31 mouse cellular contexts compared by ENCODE assay signal in the genomic region with DNA sequence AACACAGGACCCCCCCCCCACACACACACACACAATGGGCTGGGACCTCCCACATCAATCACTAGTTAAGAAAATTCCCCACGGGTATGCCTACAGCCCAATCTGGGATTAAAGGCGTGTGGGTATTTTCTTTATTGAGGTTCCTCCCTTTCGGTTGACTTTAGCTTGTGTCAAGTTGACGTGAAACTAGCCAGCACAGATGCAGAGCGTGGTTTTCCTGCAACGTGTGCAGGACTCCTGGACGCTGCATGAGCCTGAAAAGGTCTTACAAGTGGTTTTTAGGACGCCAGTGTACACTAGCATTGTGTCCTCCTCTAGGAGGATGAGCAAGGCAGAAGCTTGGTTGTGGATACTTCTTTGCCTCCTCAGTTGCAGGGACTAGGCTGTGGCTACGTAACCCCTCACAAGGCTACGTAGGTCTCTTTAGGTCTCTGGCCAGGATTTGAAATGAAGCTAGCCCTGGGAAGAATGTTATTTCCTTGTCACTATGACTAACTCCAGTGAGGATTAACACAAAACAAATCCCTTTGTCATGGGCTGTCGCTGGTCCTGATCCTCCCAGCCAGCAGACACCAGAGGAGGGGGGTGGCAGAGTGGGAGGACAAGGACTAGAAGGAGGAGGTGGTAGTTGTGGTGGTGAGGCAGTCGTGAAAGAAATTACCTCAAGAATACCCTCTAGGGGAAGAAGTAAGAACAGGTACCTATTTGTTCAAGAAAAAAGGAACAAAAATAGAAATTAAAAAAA. TPM values are rescaled to one million over a fixed set of nuclear protein-coding genes. Genes with fewer than 3 reads are reported as not detected.
DNase-seq lines count a peak whose midpoint lies in the region; ATAC-seq lines count a peak whose summit lies in the region.
"Had no signal": no experiment of that assay in that cellular context is flagged by ENCODE, and none has a peak within 500 bp of the region (broad histone marks: within the 10 kb centered on the region; RNA-seq: fewer than 3 reads in every experiment).

No protein-coding gene starts in this region.

- peak; percentile 74 for DNase-seq in heart, adult 11 months
- no peak for DNase-seq in heart, postnatal 4 days
- DNase-seq in ES-CJ7 (ENCODE audit: low read depth, low spot score) = peak; percentile 32
- DNase-seq in retina, postnatal 7 days (ENCODE audit: low read depth, low spot score) = peak; percentile 51
- no peak for DNase-seq in left cerebral cortex, postnatal 14 days (ENCODE audit: low spot score in 2 of 2)
- DNase-seq: adrenal gland, postnatal 10 days; cerebellum, adult 11 months; cerebellum, adult 9-10 months; cerebellum, postnatal 36 days; gastrocnemius, postnatal 25 days; heart, adult 18-20 months; heart, postnatal 10 days; kidney, adult 2 months; kidney, postnatal 36 days; left cerebral cortex, postnatal 4 days; liver, postnatal 0 days; lung, postnatal 36 days; midbrain, embryonic 14.5 days; spleen, adult 18-20 months; thymus, adult 18-20 months; thymus, postnatal 25 days had no signal

- H3K27me3 ChIP-seq in neural tube, embryonic 15.5 days (replicated peaks) = no peaks in the 10 kb centered on the region
- H3K27me3 ChIP-seq: heart, embryonic 13.5 days; intestine, embryonic 15.5 days had no signal

- H3K4me1 ChIP-seq in neural tube, embryonic 15.5 days = 0 out of 2 replicates have a peak, but pooled peaks cover 2% of the 10 kb centered on the region
- H3K4me1 ChIP-seq: intestine, embryonic 15.5 days had no signal

- H3K4me2 ChIP-seq in neural tube, embryonic 15.5 days = no peak overlapping the region
- H3K4me2 ChIP-seq: heart, embryonic 13.5 days; intestine, embryonic 15.5 days; liver, embryonic 12.5 days had no signal

- H3K9ac ChIP-seq in neural tube, embryonic 15.5 days (replicated peaks) = no peak overlapping the region
- H3K9ac ChIP-seq: heart, embryonic 13.5 days; intestine, embryonic 15.5 days; liver, embryonic 12.5 days; liver, postnatal 0 days had no signal

- intact Hi-C loops in left cerebral cortex, postnatal 14 days (cut with DNase I) = loop anchor here (10.0 kb wide), 1 partner anchor 258 kb away; no protein-coding TSS in a partner anchor

- no peaks in the 10 kb centered on the region for H3K36me3 ChIP-seq in macrophage (ENCODE audit: inconsistent target)
- no peaks in the 10 kb centered on the region for H3K36me3 ChIP-seq in neural tube, embryonic 15.5 days
- H3K36me3 ChIP-seq: heart, embryonic 13.5 days; hindbrain, embryonic 10.5 days; intestine, embryonic 15.5 days; liver, embryonic 12.5 days had no signal

- 82% methylated on average over 12 of the region's 12 CpGs for WGBS in macrophage (ENCODE audit: missing documents)
- WGBS in neural tube, embryonic 15.5 days = 75% methylated on average over 12 of the region's 12 CpGs

- no peaks in the 10 kb centered on the region for H3K79me2 ChIP-seq in macrophage (ENCODE audit: inconsistent target)

- H3K9me3 ChIP-seq in neural tube, embryonic 15.5 days (replicated peaks) = no peaks in the 10 kb centered on the region
- H3K9me3 ChIP-seq: heart, embryonic 13.5 days; hindbrain, embryonic 10.5 days; intestine, embryonic 15.5 days; liver, embryonic 12.5 days had no signal

- 0 out of 2 replicates have a peak overlapping the region, but pooled peaks have one; percentile 74 for H3K27ac ChIP-seq in macrophage
- no peak overlapping the region for H3K27ac ChIP-seq in neural tube, embryonic 15.5 days (replicated peaks)
- H3K27ac ChIP-seq: heart, embryonic 13.5 days; hindbrain, embryonic 10.5 days; hindbrain, postnatal 0 days; intestine, embryonic 15.5 days; layer of hippocampus, adult 2 months; liver, embryonic 12.5 days had no signal

- no peak for ATAC-seq in activated CD4-positive, CD25-positive, alpha-beta regulatory T cell, adult 4 months
- ATAC-seq in neural tube, embryonic 15.5 days (ENCODE audit: low FRiP score) = no peak
- ATAC-seq: forebrain, embryonic 14.5 days; hindbrain, postnatal 0 days; intestine, embryonic 15.5 days; liver, embryonic 12.5 days; liver, postnatal 0 days had no signal

- no peak overlapping the region for H3K4me3 ChIP-seq in macrophage (ENCODE audit: inconsistent target)
- no peak overlapping the region for H3K4me3 ChIP-seq in neural tube, embryonic 15.5 days (replicated peaks)
- H3K4me3 ChIP-seq: heart, embryonic 13.5 days; hindbrain, embryonic 10.5 days; intestine, embryonic 15.5 days; layer of hippocampus, adult 2 months; liver, embryonic 12.5 days had no signal

RNA-seq across cellular contexts. Expression of a gene that starts 21.7 kb away (rescaled TPM):
- total RNA-seq in heart, postnatal 4 days (2021) = 10 to 100 TPM; 31.3 to 34.4 TPM
- 1,000 to 10,000 TPM in 1 of 26 experiments, 100 to 1,000 TPM in 23, 10 to 100 TPM in 2; 27.6 to 1,007 (median 266) TPM for total RNA-seq in macrophage (2018; cell fraction: chromatin; rRNA removed)
- 10 to 100 TPM; 20.5 to 80.0 (median 36.1) TPM for total RNA-seq in macrophage (2018; cell fraction: cytosol; rRNA removed)
- 100 to 1,000 TPM in 19 of 26 experiments, 10 to 100 TPM in 7; 68.3 to 720 (median 172) TPM for total RNA-seq in macrophage (2018; cell fraction: nucleus; rRNA removed)
- polyA plus RNA-seq in macrophage (2018) = 36.9 to 54.7 TPM (median 39.8 TPM) in 3 replicates
- polyA plus RNA-seq in activated CD4-positive, CD25-positive, alpha-beta regulatory T cell, adult 4 months (2017; shearing (Covaris generic)) = 10 to 100 TPM; 68.0 to 74.3 TPM
- polyA plus RNA-seq in neural tube, embryonic 15.5 days (2015; fragmentation: Nextera tagmentation; extraction: Ambion mirVana) = 48.2 and 48.9 TPM in 2 replicates
- total RNA-seq in left cerebral cortex, postnatal 14 days (2021) = 100 to 1,000 TPM; 127 to 130 TPM

RNA-seq across cellular contexts. Expression of a gene that starts 47.3 kb away (rescaled TPM):
- total RNA-seq in heart, postnatal 4 days (2021) = 10 to 100 TPM in 1 of 2 experiments, 1 to 10 TPM in 1; 9.6 to 10.6 TPM
- total RNA-seq in macrophage (2018; cell fraction: chromatin; rRNA removed) = 10 to 100 TPM in 7 of 26 experiments, 1 to 10 TPM in 19; 1.6 to 20.2 (median 5.1) TPM
- total RNA-seq in macrophage (2018; cell fraction: cytosol; rRNA removed) = 10 to 100 TPM in 22 of 26 experiments, 1 to 10 TPM in 4; 7.1 to 22.2 (median 17.0) TPM
- total RNA-seq in macrophage (2018; cell fraction: nucleus; rRNA removed) = 10 to 100 TPM in 7 of 26 experiments, 1 to 10 TPM in 19; 1.4 to 19.5 (median 7.8) TPM
- 11.9 to 13.8 TPM (median 13.2 TPM) in 3 replicates for polyA plus RNA-seq in macrophage (2018)
- polyA plus RNA-seq in activated CD4-positive, CD25-positive, alpha-beta regulatory T cell, adult 4 months (2017; shearing (Covaris generic)) = 10 to 100 TPM; 26.6 to 27.4 TPM
- 22.6 and 23.6 TPM in 2 replicates for polyA plus RNA-seq in neural tube, embryonic 15.5 days (2015; fragmentation: Nextera tagmentation; extraction: Ambion mirVana)
- total RNA-seq in left cerebral cortex, postnatal 14 days (2021) = 10 to 100 TPM; 10.4 to 10.5 TPM

Comparison
In these comparisons a context has a peak if more than half of its experiments do, and no peak if none do; other contexts are left out.
1. DNase-seq: peak in heart, adult 11 months (single experiment), ES-CJ7 (single experiment) and retina, postnatal 7 days (single experiment); none in heart, postnatal 4 days (single experiment) and left cerebral cortex, postnatal 14 days (0 of 2).